Mouse (Mus musculus) adrenal gland, postnatal 14 days (tissue): Measurements from ENCODE around the gene Aen. TPM values are rescaled to one million over a fixed set of nuclear protein-coding genes. Genes with fewer than 3 reads are reported as not detected.
A peak's percentile ranks its signal among the peaks of the same experiment; 100 is the strongest.

Experiments used
- DNase-seq: peaks from one replicate; pipeline ENCODE4 v3.0.0; 2021; ENCODE audit warnings: mixed read lengths
- long read RNA-seq, 2 experiments: library from polyadenylated mRNA; stranded (forward); transcript quantifications; one replicate each; pipeline ENCODE4 v2.0.0; 2021
- total RNA-seq: library from RNA; stranded (reverse); gene quantifications from 2 replicates; pipeline ENCODE4 v1.2.3, GENCODE M21; 2021

Gene Aen
- 31.8 and 35.3 TPM in 2 replicates for total RNA-seq
- long read RNA-seq, experiment 1, full-length matches to known transcripts = 66 of 85 reads
- long read RNA-seq, experiment 1, partial matches to known transcripts = 14 of 85 reads
- long read RNA-seq, experiment 1, other reads (novel, unspliced or antisense) = 5 of 85 reads
- long read RNA-seq, experiment 2, full-length matches to known transcripts = 44 of 56 reads
- long read RNA-seq, experiment 2, partial matches to known transcripts = 7 of 56 reads
- long read RNA-seq, experiment 2, other reads (novel, unspliced or antisense) = 5 of 56 reads

DNA sequence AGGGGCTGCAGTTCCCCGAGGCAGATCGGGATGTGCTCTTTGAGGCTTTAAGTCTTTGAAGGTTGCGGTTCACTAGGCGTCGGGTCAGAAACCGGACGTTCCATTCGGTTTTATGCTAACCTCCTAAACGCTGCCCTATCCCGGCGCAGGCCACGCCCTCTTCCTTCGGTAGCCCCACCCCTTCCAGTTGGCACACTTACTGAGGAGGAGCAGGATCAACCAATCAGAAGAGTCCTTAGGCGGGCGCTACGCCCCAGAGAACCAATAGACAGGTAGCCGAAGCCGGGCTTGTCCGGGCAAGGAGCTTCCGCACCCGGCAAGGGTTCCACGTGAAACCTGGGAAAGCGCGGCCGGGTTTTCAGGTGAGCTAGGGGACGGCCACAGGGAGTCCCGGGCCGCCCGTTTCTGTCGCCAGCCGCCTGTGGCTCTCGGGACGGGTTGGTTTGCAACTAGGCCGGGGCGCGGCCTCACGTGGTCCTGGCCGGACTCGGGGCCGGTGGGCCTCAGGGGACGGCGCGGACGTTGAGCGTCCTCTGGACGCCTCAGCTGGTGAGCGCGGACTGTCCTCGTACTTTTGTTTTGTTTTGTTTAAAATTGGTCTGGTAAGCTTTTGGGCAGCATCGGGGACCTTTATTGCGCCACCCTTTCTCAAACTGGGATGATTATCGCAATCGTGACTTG lies at the start of gene Aen:
Gene Aen, plus strand, starts transcription at position 202 of the 681 bp plus-strand sequence.
- peak; percentile 99 for DNase-seq

DNA sequence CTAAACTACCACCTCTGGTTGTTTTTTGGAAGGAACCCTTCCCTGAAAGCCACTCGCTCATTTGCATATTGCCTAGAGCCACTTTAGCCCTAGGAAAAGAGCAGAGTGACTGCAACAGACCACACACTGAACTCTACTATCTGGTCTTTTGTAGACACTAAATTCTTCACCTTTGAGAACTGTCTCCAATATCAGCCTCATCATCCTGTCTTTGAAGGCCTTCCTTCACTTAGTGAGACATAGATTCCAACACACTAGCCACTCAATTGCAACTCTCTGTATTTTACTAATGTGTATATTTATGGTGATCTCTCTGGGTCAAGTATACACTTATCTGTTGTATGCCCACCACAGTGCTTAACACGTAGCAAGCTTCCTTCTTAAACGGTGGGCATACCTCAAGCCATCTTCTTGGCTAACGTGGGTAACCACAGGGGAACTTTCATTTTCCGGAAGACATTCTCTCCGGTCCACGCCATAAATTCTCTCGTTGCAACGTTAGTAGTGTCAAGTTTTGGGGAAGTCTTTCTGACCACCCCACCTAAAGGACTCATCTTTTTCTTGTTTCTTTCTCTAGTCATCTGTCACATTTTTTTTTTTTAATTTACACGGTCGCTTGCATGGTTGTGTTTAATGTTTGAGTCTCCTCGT lies 49.5 kb upstream of the Aen start:
- DNase-seq = no peak

DNA sequence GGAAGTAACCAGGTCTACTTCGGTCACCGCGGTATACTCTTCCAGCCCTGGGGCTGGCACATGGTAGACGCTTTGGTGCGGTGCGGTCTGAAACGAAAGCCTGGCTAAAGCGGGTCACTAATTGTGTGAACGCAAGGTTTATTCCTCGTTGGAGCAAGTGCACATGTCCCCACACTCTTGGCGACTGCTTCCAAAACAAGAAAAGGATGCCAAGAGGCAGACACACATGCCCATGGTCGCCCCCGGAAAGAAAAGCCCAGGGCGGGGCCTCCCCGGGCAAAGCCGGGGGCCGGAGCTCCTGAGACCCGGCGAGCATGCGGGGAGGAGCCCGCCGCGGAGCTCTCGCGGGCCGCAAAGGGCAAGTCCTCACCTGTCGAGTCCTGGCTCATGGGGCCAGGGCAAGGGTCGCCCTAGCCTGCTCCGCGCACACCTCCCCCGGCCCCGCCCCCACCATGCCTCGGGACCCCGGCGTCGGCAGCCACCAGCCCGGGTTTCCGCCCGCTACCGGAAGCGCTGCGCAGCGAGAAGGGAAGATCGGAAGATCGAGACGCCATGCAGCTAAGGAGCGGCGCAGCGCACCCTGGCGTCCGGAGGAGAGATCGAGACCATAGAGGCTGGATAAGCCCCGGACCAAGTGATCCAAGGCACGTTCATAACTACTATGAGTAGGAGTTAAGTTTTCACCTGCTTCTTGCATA lies 48.8 kb upstream of the Aen start, which contains the start of gene Det1:
Gene Det1, minus strand, starts transcription at position 527 of the 698 bp plus-strand sequence.
- DNase-seq = peak; percentile 95

DNA sequence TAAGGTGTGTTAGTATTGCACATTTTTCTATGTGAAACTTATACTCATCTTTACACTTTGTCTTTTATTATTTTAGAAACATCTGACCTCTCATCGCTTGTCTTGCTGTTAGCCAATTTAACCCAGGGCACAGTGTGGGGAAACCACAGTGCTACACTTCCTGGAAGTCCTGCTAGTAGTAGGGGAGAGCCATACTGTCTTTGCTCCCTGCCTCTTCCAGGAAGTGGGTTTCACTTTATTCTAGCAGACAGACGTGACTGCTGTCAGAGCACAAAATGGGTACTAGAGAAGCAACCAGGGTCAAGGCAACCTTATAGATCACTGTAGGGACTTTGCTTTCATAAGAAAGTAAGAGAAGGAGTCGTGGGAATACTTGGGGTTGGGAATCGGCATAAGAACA lies 41.6 kb upstream of the Aen start:
- DNase-seq = no peak

DNA sequence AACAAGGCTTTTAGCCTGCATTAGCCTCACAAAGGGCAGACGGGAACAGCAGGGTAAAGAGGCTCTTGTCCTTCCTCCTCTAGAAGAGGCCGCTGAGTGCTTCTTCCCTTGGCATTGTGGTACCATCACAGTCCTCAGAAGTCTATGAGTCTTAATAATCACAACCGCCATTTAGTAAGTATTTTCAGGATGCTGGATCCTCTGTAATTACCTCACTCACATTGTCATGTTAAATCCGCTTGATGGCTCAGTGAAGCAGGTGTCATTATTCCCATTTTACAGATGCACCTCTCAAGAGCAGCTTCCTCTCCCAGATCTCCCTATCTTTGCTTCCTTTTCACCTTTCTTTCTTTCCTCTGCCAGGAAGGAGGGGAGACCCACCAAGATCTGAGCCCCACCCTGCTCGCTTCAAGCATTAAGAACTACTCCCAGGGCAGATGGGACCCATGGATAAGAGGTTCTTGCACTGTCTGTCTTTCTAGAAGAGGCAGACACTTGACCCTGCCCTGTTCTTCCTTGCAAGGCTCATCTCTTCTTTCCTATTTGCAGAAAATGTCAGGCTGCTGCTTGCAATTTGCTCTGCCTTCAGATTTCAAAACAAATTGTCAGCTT lies 40.5 kb upstream of the Aen start:
- DNase-seq = no peak

DNA sequence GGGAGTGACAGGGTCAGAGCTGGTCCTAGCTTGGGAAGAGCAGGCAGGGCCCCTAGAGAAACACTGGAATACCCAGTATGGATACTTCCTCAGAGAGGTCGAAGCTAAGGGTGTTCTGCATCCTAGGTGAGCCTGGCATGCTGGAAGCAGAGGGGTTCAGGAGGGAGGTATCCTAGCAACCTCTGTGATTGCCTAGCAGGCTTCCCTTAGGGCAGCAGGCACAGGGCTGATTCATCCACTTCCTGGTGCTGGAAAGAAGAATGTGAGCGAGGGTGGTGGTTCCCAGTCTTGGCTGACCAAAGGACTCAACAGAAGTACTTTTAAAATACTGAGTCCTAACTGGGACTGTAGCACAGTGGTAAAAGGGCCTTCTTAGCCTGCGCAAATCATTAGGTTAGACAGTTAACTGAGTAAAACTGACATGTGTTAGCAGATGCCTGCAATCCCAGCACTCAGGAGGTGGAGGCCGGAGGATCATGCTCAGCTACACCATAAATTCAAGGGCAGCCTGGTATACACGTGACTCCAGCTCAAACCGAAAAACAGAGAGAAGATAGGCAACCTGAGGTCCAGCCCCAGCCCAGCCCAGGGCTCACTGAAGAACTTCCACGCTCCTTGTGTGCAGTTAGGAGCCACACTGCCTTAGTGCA lies 31.7 kb upstream of the Aen start:
- no peak for DNase-seq

DNA sequence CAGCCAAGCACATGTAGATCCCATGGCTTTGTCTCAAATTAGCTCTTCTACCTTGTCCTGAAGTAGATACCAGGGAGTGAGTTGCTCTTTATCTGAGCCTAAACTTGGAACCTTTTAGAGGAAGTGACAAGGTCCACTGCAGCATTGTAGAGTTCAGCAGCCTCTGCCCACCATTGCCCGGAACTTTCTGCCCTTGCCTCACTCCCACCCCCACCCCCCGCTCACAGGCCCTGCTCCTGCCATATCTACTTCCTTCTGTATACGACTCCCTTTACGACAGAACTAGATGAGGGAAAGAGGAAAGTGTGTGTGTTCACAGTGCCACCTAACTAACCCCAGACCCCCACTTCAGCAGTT lies 31.2 kb upstream of the Aen start:
- no peak for DNase-seq

DNA sequence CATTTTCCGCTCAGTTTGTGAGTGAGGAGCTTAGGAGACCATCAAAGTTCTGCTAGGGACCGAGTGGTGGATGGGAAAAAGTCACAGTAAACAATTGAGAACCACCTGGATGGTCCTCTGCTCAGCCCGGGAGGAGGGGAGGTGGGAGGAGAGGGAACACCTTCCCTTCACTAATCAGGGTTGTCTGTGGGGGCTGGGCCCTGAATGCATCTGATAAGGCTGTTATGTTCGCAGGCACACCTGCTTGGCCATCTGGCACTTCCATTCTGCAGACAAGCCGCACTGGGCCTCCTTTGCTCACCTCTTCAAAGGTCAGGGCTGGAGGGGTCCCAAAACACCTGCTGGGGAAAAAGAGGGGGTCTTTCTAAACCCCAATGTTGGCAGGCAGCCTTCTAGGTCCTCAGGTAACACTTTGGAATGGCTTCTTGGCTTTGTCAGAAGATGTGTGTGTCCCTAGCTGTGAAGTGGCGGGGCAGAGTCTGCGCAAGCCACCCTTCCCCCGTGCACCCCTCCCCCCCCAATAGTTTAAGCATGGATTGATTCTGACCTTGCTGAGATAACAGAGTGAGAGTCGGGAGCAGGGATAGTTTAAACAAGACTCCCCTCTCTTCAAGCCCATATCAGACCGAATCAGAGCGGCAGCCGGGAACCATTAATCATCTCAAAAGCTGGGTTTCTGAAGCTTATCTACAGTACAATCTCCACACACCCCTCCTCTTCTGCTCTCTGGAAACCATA lies 30.3 kb upstream of the Aen start:
- peak; percentile 14 for DNase-seq

DNA sequence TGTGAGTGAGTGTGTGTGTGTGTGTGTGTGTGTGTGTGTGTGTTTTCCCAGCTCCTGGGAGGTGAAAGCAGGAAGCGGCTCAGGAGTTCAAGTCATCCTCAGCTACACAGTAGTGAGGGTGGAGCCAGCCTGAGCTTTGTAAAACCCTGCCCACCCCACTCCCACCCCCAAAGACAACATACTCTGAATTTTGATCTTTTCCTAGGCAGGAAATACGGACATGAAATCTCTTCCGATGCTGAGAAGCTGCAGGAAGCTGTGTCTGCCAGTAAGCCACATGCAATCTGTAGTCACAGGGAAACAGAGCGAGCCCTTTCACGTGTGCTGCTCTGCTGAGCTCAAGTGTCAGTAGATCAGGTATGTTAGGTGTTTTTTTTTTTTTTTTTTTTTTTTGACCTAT lies 26.9 kb upstream of the Aen start:
- DNase-seq = no peak

DNA sequence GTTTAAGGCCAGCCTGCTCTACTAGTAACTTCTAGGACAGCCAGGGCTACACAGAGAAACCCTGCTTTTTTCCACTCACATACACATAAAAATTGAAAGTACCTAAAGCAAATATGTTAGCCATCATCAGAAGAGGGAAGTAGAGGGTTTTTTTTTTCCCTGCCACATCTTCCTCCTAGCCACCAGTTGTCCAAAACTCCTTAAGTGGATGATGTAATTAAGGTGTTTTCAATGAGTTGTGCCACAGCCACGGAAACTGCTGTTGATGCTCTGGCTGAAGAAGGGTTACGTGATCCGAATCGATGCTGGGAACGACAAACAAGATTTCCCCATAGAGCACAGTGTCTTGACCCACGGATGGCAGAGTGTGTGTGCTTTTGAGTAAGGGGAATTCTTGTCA lies 23.3 kb upstream of the Aen start:
- DNase-seq = no peak

DNA sequence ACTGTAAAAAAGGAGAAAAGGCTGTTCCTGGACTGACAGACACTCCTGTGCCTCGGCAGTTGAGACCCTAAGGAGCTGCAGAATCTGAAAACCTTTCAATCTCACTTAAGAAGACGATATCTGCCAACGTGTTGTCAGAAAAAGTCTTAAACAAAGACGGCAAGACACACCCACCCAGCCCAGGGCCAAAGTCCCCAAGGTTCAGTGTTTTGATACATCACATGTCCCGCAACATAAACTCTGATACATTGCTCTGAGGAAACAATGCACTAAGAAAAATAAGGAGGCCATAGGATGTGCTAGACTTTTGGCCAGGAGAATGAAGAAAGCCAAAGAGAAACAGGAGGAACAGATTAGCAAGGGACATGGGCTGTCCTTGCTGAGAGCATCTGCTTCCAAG lies 22.8 kb upstream of the Aen start:
- no peak for DNase-seq

DNA sequence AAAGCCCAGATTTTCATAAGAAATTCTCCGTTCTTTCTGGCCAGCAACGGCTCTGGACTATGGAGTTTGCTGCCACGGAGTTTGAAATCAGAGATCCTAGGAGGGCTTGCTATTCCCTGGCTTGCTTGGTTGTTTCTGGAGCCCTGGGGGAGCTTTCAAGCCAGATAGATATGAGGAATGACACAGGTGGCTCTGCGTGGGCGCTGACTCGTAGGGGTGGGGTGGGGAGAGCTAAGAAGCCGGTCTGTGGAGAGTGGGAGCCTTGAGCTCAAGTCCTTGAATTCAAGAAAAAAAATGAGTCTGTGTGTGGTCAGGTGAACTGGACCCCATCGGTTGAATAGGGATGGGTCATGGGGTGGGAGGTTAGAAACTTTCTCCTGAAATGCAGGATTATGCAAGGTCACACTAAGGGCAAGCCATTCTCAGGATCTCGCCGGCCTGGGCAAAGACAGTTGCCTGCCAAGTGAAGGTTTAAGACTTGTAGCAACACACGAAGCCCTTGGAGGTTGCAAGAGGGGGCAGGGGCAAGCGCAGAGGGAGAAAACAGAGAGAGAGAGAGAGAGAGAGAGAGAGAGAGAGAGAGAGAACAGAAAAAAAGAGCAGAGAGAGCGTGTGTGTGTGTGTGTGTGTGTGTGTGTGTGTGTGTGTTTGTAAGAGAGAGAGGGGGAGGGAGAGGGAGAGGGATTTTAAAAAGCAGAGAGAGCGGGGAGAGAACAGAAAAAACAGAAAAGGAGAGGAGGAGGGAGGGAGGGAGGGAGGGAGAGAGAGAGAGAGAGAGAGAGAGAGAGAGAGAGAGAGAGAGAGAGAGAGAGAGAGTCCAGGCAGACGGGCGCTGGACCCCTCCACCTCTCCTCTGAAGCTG lies 13.8 kb upstream of the Aen start:
- DNase-seq = no peak

DNA sequence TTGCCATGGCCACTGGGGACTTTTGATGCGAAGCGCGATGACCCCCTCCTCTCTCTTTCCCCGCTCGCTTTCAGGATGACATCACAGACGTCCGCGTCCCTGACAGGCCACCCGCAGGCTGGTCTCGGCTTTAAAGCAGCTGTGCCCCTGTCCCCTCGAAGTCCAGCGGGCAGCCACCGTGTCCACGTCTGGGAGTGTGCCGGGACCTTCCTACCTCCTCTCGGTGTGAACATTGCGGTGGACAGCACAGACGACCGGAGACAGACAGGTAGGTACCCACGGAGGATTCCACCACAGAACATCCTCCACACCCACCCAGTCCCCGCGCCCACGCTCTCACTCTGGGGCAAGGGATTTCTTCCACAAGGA lies 13.2 kb upstream of the Aen start:
- DNase-seq = peak; percentile 53

DNA sequence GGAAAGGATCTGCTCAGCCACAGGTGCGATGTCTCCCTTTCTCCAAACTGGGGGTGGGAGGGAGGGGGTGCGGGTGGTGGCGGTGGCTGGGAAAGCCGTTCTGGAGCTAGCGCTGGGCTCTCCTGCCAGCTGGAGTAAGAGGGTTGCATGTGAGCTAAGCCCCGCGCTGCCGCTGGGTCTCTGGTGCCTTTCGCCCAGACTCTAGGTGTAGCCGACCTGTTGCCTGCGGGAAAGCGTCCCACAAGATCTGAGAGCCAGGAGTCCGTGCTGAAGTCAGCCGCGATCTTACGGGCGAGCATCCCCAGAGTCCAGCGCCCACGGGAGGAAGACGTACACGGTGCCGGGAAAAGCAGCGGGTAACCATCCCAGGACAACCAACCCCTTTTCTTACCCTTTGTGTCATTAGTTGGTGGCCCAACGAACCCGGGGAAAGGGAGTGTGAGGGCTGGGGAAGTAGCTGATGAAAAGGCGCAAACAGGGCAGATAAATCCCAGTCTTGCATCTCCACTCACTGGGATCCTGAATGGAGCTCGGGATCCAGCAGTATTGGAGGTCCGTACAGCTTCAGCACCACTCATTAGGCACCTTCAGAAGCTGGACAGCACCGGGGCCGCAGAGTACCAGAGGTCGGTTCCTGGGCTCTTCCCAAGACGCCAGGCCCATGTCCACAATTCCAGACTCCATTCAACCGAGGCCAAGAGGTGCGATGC lies 12.5 kb upstream of the Aen start:
- DNase-seq = no peak

DNA sequence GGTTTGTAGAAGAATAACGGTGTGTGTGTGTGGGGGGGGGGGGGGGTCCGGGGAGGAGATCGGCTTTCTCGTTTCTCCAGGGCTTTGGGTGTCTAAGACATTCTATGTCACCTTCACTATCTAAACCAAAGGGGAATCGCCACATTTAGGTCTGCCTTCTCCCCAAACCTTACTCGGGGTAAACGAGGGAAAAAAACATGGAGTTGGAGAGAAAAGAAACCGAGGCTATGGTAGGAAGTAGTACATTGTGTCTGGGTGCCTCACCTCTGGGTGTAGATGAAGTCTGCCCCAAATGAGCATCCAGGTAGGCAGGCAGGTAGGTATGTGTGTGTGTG lies 12.0 kb upstream of the Aen start:
- no peak for DNase-seq

DNA sequence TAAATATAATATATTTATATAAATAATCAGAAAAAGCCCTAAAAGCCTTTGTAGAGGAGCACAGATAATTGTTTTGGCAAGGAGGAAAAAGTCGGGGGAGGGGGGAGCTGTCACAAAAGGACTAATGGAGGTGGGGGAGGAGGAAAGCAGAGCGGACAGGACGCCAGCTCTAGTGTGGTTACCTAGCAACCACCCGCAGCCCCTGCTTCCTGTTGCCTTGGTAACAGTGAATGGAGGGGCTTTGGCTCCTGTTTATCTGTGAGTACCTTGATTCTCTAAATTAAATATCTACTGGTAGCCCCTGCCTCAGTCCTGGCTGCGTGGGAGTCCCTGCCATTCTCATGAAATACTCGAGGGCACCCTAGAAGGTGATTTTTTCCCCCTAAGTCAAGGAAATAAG lies 11.5 kb upstream of the Aen start:
- no peak for DNase-seq

DNA sequence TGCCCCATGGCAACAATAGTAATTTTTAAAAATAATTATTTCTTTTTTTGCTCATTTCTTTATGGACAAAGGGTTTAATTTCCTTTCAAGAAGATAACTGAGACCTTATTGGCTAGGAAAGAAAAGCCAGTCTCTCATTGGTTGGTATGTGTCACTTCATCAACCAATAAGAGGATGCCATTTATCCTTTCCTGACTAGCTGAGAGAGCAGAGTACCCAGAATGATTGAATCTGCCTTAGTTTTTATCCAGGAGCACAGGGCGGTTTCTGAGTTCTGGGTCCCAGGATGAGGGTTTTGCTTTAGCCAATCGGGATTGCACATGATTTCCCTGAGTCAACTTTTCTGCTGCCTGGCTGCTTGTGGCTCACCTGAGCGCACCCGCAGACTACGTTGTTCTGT lies 10.2 kb upstream of the Aen start:
- DNase-seq = no peak

DNA sequence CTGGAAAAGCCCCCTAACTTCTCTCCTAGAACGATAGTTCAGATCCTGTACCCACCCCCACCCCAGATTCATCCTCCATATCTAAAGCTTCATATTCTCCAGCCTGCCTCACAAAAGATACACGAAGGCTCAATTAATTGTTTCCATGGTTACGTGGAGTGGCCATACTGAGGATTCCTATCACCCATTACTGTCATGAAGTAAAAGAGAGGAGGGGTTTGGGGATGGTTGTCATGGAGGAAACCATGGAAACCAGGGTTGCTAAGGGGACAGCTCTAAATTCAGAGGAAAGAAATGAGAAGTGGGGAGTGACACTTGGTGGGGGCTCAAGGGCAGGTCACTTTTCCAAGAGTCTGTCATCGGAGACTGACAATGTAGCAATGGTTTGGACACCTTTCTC lies 9.2 kb upstream of the Aen start:
- no peak for DNase-seq

DNA sequence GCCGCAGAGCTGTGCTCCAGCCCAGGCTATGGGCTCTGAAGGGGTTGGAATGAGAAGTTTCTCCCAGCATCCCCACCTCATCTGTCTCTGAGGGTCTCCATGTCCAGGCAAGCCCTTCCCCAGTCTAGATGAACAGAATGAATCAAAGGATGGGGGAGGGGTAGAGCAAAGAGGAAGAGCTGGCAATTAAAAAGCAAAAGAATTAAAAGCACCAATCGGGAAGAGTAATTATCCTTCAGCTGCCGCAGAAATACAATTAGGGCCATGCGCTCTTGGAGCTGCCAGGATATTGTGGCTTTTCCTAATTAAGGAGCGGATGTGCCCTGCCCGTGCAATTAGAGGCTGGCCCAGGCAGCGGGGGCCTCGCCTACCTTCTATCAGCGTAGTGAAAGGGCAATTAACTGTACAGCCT lies 8.2 kb upstream of the Aen start:
- no peak for DNase-seq

DNA sequence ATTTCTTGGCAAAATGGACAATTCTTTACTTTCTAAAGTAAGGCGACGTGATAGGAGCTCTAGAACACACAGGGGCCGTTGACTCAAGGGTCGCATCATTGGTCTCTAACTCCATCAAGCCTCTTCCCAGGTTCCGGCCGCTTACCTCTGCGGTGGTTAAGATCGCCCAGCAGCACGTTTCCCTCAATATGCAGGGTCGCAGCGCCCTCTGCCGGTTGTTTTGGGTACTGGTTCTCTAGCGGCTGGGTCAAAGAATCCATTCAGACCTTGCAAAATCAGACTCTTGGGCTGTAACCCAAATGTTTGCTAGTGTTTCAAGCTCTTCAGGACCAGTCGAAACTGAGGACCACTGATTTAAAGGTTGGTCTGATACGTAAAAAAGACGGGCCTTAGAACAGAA lies 5.0 kb upstream of the Aen start:
- DNase-seq = peak; percentile 94
